Mouse (Mus musculus) liver, embryonic 12.5 days (tissue): ENCODE data around the gene Mdh2. TPM values are rescaled to one million over a fixed set of nuclear protein-coding genes. Genes with fewer than 3 reads are reported as not detected.
A peak's percentile ranks its signal among the peaks of the same experiment; 100 is the strongest.

Experiments
- ATAC-seq: fragments of 200-750 bp; cut with Nextera tagmentation; 2 replicates; pipeline ENCODE4 v1.8.0; 2017; ENCODE audit warnings: moderate number of reproducible peaks, mild to moderate bottlenecking, moderate library complexity
- H3K27ac ChIP-seq: fragments of 300-500 bp; sonication (generic); 2 replicates; pipeline ENCODE4 v1.5.1; 2016; ENCODE audit warnings: mild to moderate bottlenecking
- H3K27me3 ChIP-seq: fragments of 300-500 bp; sonication (generic); replicated peaks from 2 replicates; pipeline ENCODE4 v1.6.1; 2016; ENCODE audit warnings: mild to moderate bottlenecking, moderate library complexity
- H3K36me3 ChIP-seq: fragments of 300-500 bp; sonication (generic); 2 replicates; pipeline ENCODE4 v1.6.1; 2016; ENCODE audit warnings: mild to moderate bottlenecking, moderate library complexity
- H3K4me1 ChIP-seq: fragments of 300-500 bp; sonication (generic); 2 replicates; pipeline ENCODE4 v1.6.1; 2016
- H3K4me2 ChIP-seq: fragments of 300-500 bp; sonication (generic); 2 replicates; pipeline ENCODE4 v1.6.1; 2016; ENCODE audit warnings: mild to moderate bottlenecking, moderate library complexity
- H3K4me3 ChIP-seq: fragments of 300-500 bp; sonication (generic); 2 replicates; pipeline ENCODE4 v1.5.1; 2016; ENCODE audit warnings: mild to moderate bottlenecking, moderate library complexity
- H3K9ac ChIP-seq: fragments of 300-500 bp; sonication (generic); 2 replicates; pipeline ENCODE4 v1.6.1; 2016; ENCODE audit warnings: mild to moderate bottlenecking, moderate library complexity
- H3K9me3 ChIP-seq: fragments of 300-500 bp; sonication (generic); replicated peaks from 2 replicates; pipeline ENCODE4 v1.6.1; 2016; ENCODE audit warnings: mild to moderate bottlenecking, moderate library complexity
- WGBS: fragments of 180-500 bp; shearing (Covaris S2); methylation state at CpG from one replicate; pipeline ENCODE4 v1.1.7; 2016; ENCODE audit not compliant: insufficient replicate concordance; 5-methylcytosine and 5-hydroxymethylcytosine counted together
- polyA plus RNA-seq: library from polyadenylated mRNA; unstranded; fragments of >200 nt; fragmentation: Nextera tagmentation; extraction: Ambion mirVana; gene quantifications from 2 replicates; pipeline ENCODE4 v1.2.1, GENCODE M21; 2016

Mdh2 gene
- polyA plus RNA-seq, 1 experiment from 2014 or later, result 473 TPM

- H3K27me3 ChIP-seq, result peaks cover 4% of the 10 kb centered on the region
- H3K4me1 ChIP-seq, result no peaks in the 10 kb centered on the region
- no peak overlapping the region for H3K27ac ChIP-seq
- H3K9ac ChIP-seq, result no peak overlapping the region
- H3K9me3 ChIP-seq, result no peaks in the 10 kb centered on the region
- no peak for ATAC-seq
- H3K4me3 ChIP-seq, result no peak overlapping the region
- H3K36me3 ChIP-seq, result no peaks in the 10 kb centered on the region
- H3K4me2 ChIP-seq, result no peak overlapping the region
- 59% methylated on average over 5 of the region's 5 CpGs for WGBS
Measured at GRCm38 (mm10) chr5:135812991-135813390, 34.7 kb downstream of the Mdh2 start.

GRCm38 (mm10) chr5:135818491-135818890 is 40.2 kb downstream of the Mdh2 start:
- no peak overlapping the region for H3K4me2 ChIP-seq
- 31% methylated on average over 7 of the region's 7 CpGs for WGBS
- H3K9me3 ChIP-seq, result no peaks in the 10 kb centered on the region
- no peak overlapping the region for H3K9ac ChIP-seq
- H3K36me3 ChIP-seq, result no peaks in the 10 kb centered on the region
- peaks cover 40% of the 10 kb centered on the region for H3K27me3 ChIP-seq
- H3K27ac ChIP-seq, result no peak overlapping the region
- H3K4me3 ChIP-seq, result no peak overlapping the region
- no peaks in the 10 kb centered on the region for H3K4me1 ChIP-seq
- ATAC-seq, result no peak

GRCm38 (mm10) chr5:135822316-135822944 is 44.1 kb downstream of the Mdh2 start:
- no peaks in the 10 kb centered on the region for H3K9me3 ChIP-seq
- H3K27ac ChIP-seq, result no peak overlapping the region
- ATAC-seq, result no peak
- H3K4me3 ChIP-seq, result no peak overlapping the region
- 27% methylated on average over 7 of the region's 7 CpGs for WGBS
- H3K4me1 ChIP-seq, result no peaks in the 10 kb centered on the region
- H3K9ac ChIP-seq, result no peak overlapping the region
- no peak overlapping the region for H3K4me2 ChIP-seq
- peaks cover 49% of the 10 kb centered on the region for H3K27me3 ChIP-seq
- no peaks in the 10 kb centered on the region for H3K36me3 ChIP-seq

GRCm38 (mm10) chr5:135824517-135824916 is 46.2 kb downstream of the Mdh2 start:
- ATAC-seq, result no peak
- no peaks in the 10 kb centered on the region for H3K36me3 ChIP-seq
- no peak overlapping the region for H3K27ac ChIP-seq
- no peaks in the 10 kb centered on the region for H3K9me3 ChIP-seq
- WGBS, result 50% methylated on average over 3 of the region's 3 CpGs
- H3K4me2 ChIP-seq, result no peak overlapping the region
- H3K27me3 ChIP-seq, result peaks cover 37% of the 10 kb centered on the region
- no peaks in the 10 kb centered on the region for H3K4me1 ChIP-seq
- no peak overlapping the region for H3K9ac ChIP-seq
- H3K4me3 ChIP-seq, result no peak overlapping the region

GRCm38 (mm10) chr5:135826225-135826624 is 47.9 kb downstream of the Mdh2 start:
- 44% methylated on average over 6 of the region's 6 CpGs for WGBS
- no peak overlapping the region for H3K9ac ChIP-seq
- ATAC-seq, result no peak

GRCm38 (mm10) chr5:135829381-135829780 is 51.1 kb downstream of the Mdh2 start:
- H3K9me3 ChIP-seq, result no peaks in the 10 kb centered on the region
- no peak overlapping the region for H3K4me2 ChIP-seq
- no peak overlapping the region for H3K4me3 ChIP-seq
- no peaks in the 10 kb centered on the region for H3K4me1 ChIP-seq
- no peak overlapping the region for H3K9ac ChIP-seq
- no peaks in the 10 kb centered on the region for H3K36me3 ChIP-seq
- no peak overlapping the region for H3K27ac ChIP-seq
- WGBS, result 69% methylated on average over 8 of the region's 8 CpGs
- H3K27me3 ChIP-seq, result peaks cover 37% of the 10 kb centered on the region
- no peak for ATAC-seq

More at GRCm38 (mm10) chr5:135826225-135826624, 47.9 kb downstream of the Mdh2 start:
- no peaks in the 10 kb centered on the region for H3K9me3 ChIP-seq
- H3K4me3 ChIP-seq, result no peak overlapping the region
- no peaks in the 10 kb centered on the region for H3K4me1 ChIP-seq
- no peak overlapping the region for H3K4me2 ChIP-seq
- H3K27me3 ChIP-seq, result peaks cover 25% of the 10 kb centered on the region
- H3K27ac ChIP-seq, result no peak overlapping the region
- no peaks in the 10 kb centered on the region for H3K36me3 ChIP-seq

GRCm38 (mm10) chr5:135832729-135833128 is 54.4 kb downstream of the Mdh2 start:
- 23% methylated on average over 4 of the region's 4 CpGs for WGBS

GRCm38 (mm10) chr5:135834769-135835491 is 56.6 kb downstream of the Mdh2 start:
- no peak overlapping the region for H3K9ac ChIP-seq
- no peaks in the 10 kb centered on the region for H3K9me3 ChIP-seq
- H3K27ac ChIP-seq, result no peak overlapping the region
- ATAC-seq, result peak; percentile 87
- peaks cover 12% of the 10 kb centered on the region for H3K4me1 ChIP-seq
- peak overlapping the region; percentile 67 for H3K4me2 ChIP-seq
- H3K27me3 ChIP-seq, result peaks cover 64% of the 10 kb centered on the region
- no peaks in the 10 kb centered on the region for H3K36me3 ChIP-seq
- 1% methylated on average over 47 of the region's 47 CpGs for WGBS
- peak overlapping the region; percentile 42 for H3K4me3 ChIP-seq

More at GRCm38 (mm10) chr5:135832729-135833128, 54.4 kb downstream of the Mdh2 start:
- Histone ChIP-seq H3K4me3 (no peak overlapping the region), H3K36me3 (no peaks in the 10 kb centered on the region), H3K9ac (no peak overlapping the region), H3K27ac (no peak overlapping the region), H3K4me2 (no peak overlapping the region), H3K9me3 (no peaks in the 10 kb centered on the region), H3K4me1 (peaks cover 12% of the 10 kb centered on the region), H3K27me3 (peaks cover 57% of the 10 kb centered on the region)
- no peak for ATAC-seq

- Histone ChIP-seq H3K27ac (no peak overlapping the region), H3K9me3 (no peaks in the 10 kb centered on the region), H3K4me2 (peak overlapping the region; percentile 67), H3K4me3 (peak overlapping the region; percentile 42), H3K27me3 (peaks cover 69% of the 10 kb centered on the region), H3K4me1 (peaks cover 12% of the 10 kb centered on the region), H3K9ac (no peak overlapping the region), H3K36me3 (no peaks in the 10 kb centered on the region)
- peak; percentile 48; the same call in 1 of the 2 replicates for ATAC-seq
- 3% methylated on average over 12 of the region's 12 CpGs for WGBS
Measured at GRCm38 (mm10) chr5:135835492-135835858, 57.2 kb downstream of the Mdh2 start.

- Histone ChIP-seq H3K27me3 (peaks cover 71% of the 10 kb centered on the region), H3K27ac (no peak overlapping the region), H3K4me3 (no peak overlapping the region), H3K9ac (no peak overlapping the region), H3K9me3 (no peaks in the 10 kb centered on the region), H3K4me1 (peaks cover 12% of the 10 kb centered on the region), H3K4me2 (peak overlapping the region; percentile 67; the same call in 1 of the 2 replicates), H3K36me3 (no peaks in the 10 kb centered on the region)
- 22% methylated on average over 12 of the region's 12 CpGs for WGBS
- ATAC-seq, result no peak
Measured at GRCm38 (mm10) chr5:135835981-135836380, 57.7 kb downstream of the Mdh2 start.
